Mouse (Mus musculus) retina, embryonic 14.5 days (tissue): ENCODE measurements around the gene Nfatc3.

ENCODE experiments used
- DNase-seq: peaks from one replicate; pipeline ENCODE4 v3.0.0-alpha.2; 2015; ENCODE audit warnings: low spot score

Gene Nfatc3

GRCm38 (mm10) chr8:106056455-106056982 lies 2.1 kb upstream of the Nfatc3 start:
- no peak for DNase-seq

- peak; percentile 66 for DNase-seq
Observed at GRCm38 (mm10) chr8:106059613-106060371, 1.2 kb downstream of the Nfatc3 start.

- DNase-seq, result peak; percentile 32
Observed at GRCm38 (mm10) chr8:106060521-106060920, 1.9 kb downstream of the Nfatc3 start.

- DNase-seq, result no peak
Observed at GRCm38 (mm10) chr8:106061686-106062085, 3.0 kb downstream of the Nfatc3 start.

GRCm38 (mm10) chr8:106063046-106063445 lies 4.4 kb downstream of the Nfatc3 start:
- DNase-seq, result no peak

- DNase-seq, result no peak
Observed at GRCm38 (mm10) chr8:106066721-106067120, 8.1 kb downstream of the Nfatc3 start.

- DNase-seq, result no peak
Observed at GRCm38 (mm10) chr8:106069565-106069964, 10.9 kb downstream of the Nfatc3 start.

- no peak for DNase-seq
Observed at GRCm38 (mm10) chr8:106072113-106072512, 13.5 kb downstream of the Nfatc3 start.

- DNase-seq, result no peak
Observed at GRCm38 (mm10) chr8:106074236-106074635, 15.6 kb downstream of the Nfatc3 start.

- DNase-seq, result no peak
Observed at GRCm38 (mm10) chr8:106074659-106075058, 16.0 kb downstream of the Nfatc3 start.

GRCm38 (mm10) chr8:106075161-106075862 lies 16.7 kb downstream of the Nfatc3 start:
- peak; percentile 26 for DNase-seq

- no peak for DNase-seq
Observed at GRCm38 (mm10) chr8:106075863-106076174, 17.2 kb downstream of the Nfatc3 start.

GRCm38 (mm10) chr8:106076612-106077011 lies 18.0 kb downstream of the Nfatc3 start:
- DNase-seq, result peak; percentile 44

- no peak for DNase-seq
Observed at GRCm38 (mm10) chr8:106077452-106078067, 18.9 kb downstream of the Nfatc3 start.

GRCm38 (mm10) chr8:106102321-106102720 lies 43.7 kb downstream of the Nfatc3 start:
- no peak for DNase-seq

- no peak for DNase-seq
Observed at GRCm38 (mm10) chr8:106103888-106104287, 45.2 kb downstream of the Nfatc3 start.

GRCm38 (mm10) chr8:106106193-106106592 lies 47.6 kb downstream of the Nfatc3 start:
- DNase-seq, result no peak

GRCm38 (mm10) chr8:106108080-106108479 lies 49.4 kb downstream of the Nfatc3 start:
- no peak for DNase-seq

GRCm38 (mm10) chr8:106108729-106109128 lies 50.1 kb downstream of the Nfatc3 start:
- DNase-seq, result no peak

GRCm38 (mm10) chr8:106112041-106112440 lies 53.4 kb downstream of the Nfatc3 start:
- DNase-seq, result no peak

- peak; percentile 61 for DNase-seq
Observed at GRCm38 (mm10) chr8:106112514-106112913, 53.9 kb downstream of the Nfatc3 start.

GRCm38 (mm10) chr8:106115897-106116296 lies 57.3 kb downstream of the Nfatc3 start:
- peak; percentile 38 for DNase-seq

GRCm38 (mm10) chr8:106123443-106123842 lies 64.8 kb downstream of the Nfatc3 start:
- DNase-seq, result no peak
